Mouse (Mus musculus) intestine, postnatal 0 days (tissue): ENCODE measurements around the gene Hacd2. TPM values are rescaled to one million over a fixed set of nuclear protein-coding genes. Genes with fewer than 3 reads are reported as not detected.

ENCODE experiments used
- ATAC-seq: fragments of 200-750 bp; cut with Nextera tagmentation; 2 replicates; pipeline ENCODE4 v1.8.0; 2017; ENCODE audit warnings: mild to moderate bottlenecking, moderate TSS enrichment, moderate library complexity
- H3K27ac ChIP-seq: fragments of 300-500 bp; sonication (generic); 2 replicates; pipeline ENCODE4 v1.5.1; 2014; ENCODE audit warnings: mild to moderate bottlenecking, low read depth, low read length, moderate library complexity
- H3K27me3 ChIP-seq: fragments of 300-500 bp; sonication (generic); replicated peaks from 2 replicates; pipeline ENCODE4 v1.6.1; 2014; ENCODE audit warnings: low read length, mixed read lengths; ENCODE audit not compliant: control insufficient read depth, insufficient read depth
- H3K36me3 ChIP-seq: fragments of 300-500 bp; sonication (generic); 2 replicates; pipeline ENCODE4 v1.6.1; 2014; ENCODE audit warnings: mild to moderate bottlenecking, moderate library complexity; ENCODE audit not compliant: control insufficient read depth, insufficient read depth
- H3K4me1 ChIP-seq: fragments of 300-500 bp; sonication (generic); replicated peaks from 2 replicates; pipeline ENCODE4 v1.6.1; 2014; ENCODE audit warnings: antibody characterized with exemption, low read length, mixed read lengths; ENCODE audit not compliant: control insufficient read depth, insufficient read depth
- H3K4me2 ChIP-seq: fragments of 300-500 bp; sonication (generic); replicated peaks from 2 replicates; pipeline ENCODE4 v1.6.1; 2014; ENCODE audit warnings: low read depth, mild to moderate bottlenecking, moderate library complexity
- H3K4me3 ChIP-seq: fragments of 300-500 bp; sonication (generic); 2 replicates; pipeline ENCODE4 v1.5.1; 2014; ENCODE audit warnings: low read depth, low read length
- H3K9ac ChIP-seq: fragments of 300-500 bp; sonication (generic); 2 replicates; pipeline ENCODE4 v1.6.1; 2014; ENCODE audit warnings: mild to moderate bottlenecking, low read depth, low read length
- H3K9me3 ChIP-seq: fragments of 300-500 bp; sonication (generic); 2 replicates; pipeline ENCODE4 v1.6.1; 2016; ENCODE audit warnings: mixed run types; ENCODE audit not compliant: control insufficient read depth
- CTCF ChIP-seq: sonication (generic); IDR thresholded peaks from 2 replicates; pipeline ENCODE4 v1.5.1; 2016; ENCODE audit warnings: low read depth, mild to moderate bottlenecking, control low read depth, antibody characterized with exemption, moderate library complexity
- whole genome bisulfite sequencing: fragments of 180-500 bp; shearing (Covaris S2); extraction: QIAGEN DNeasy Blood & Tissue Kit; methylation state at CpG from one replicate; pipeline ENCODE4 v1.1.7; 2014; 5-methylcytosine and 5-hydroxymethylcytosine counted together
- polyA plus RNA-seq: library from polyadenylated mRNA; unstranded; fragments of >200 nt; fragmentation: Nextera tagmentation; extraction: Ambion mirVana; gene quantifications from 2 replicates; pipeline ENCODE4 v1.2.1, GENCODE M21; 2015

Hacd2 gene
- polyA plus RNA-seq, 1 experiment from 2014 or later: 80.2 TPM

DNA sequence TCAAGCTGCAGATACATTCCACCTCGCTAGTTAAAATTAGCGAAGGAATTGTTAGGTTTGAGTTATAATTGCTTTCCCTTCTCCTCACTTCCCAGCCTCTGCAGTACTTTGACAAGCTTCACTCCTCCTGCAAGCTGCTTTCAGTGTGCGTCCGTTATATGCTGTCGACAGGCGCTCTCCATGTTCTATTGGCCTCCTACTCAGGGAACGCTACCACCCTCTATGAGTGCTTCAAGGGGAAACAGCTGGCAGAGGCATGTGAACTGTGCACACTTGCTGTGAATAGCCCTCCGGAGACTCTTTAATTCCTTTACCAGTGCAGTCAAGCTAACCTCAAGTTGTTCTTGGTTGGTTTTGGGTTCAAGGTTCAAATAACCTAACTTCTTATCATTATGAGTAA, 44.9 kb downstream of the Hacd2 start:
- Histone ChIP-seq H3K4me3 (no peak overlapping the region), H3K9me3 (no peaks in the 10 kb centered on the region), H3K27me3 (no peaks in the 10 kb centered on the region), H3K27ac (no peak overlapping the region), H3K36me3 (peaks cover 4% of the 10 kb centered on the region; the same call in 1 of the 2 replicates), H3K4me1 (no peaks in the 10 kb centered on the region), H3K9ac (no peak overlapping the region), H3K4me2 (no peak overlapping the region)
- TF ChIP-seq CTCF: no peak
- no peak for ATAC-seq
- 74% methylated on average over 8 of the region's 8 CpGs for WGBS

DNA sequence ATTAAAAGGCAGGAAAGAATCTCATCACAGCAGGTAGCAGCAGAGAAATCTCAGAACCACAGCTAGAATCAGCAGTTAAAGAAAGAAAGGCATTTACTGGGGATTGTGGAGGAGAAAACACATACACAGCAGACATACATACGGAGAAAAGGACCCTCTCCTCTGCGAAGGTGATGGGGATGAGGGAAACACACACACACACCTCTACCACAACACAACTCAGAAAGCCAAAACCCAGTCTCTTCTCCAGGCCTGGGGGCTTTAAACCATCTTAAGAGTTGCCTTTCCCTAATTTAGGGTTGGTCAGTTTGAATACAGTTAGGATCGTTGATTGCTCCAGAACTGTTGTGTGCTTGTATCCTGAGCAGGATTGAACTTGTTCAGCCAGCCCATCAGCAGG, 45.4 kb downstream of the Hacd2 start:
- Histone ChIP-seq H3K27me3 (no peaks in the 10 kb centered on the region), H3K36me3 (no peaks in the 10 kb centered on the region; the same call in 1 of the 2 replicates), H3K4me1 (no peaks in the 10 kb centered on the region), H3K9ac (no peak overlapping the region), H3K27ac (no peak overlapping the region), H3K4me2 (no peak overlapping the region), H3K4me3 (no peak overlapping the region), H3K9me3 (no peaks in the 10 kb centered on the region)
- no peak for TF ChIP-seq CTCF
- ATAC-seq: no peak
- 96% methylated on average over 3 of the region's 3 CpGs for WGBS

GRCm38 (mm10) chr16:35068886-35069285, 46.7 kb downstream of the Hacd2 start:
- WGBS: 85% methylated on average over 4 of the region's 4 CpGs
- no peak overlapping the region for H3K9ac ChIP-seq
- TF ChIP-seq CTCF: no peak
- H3K27ac ChIP-seq: no peak overlapping the region
- H3K27me3 ChIP-seq: no peaks in the 10 kb centered on the region
- no peak overlapping the region for H3K4me2 ChIP-seq
- no peak overlapping the region for H3K4me3 ChIP-seq
- H3K36me3 ChIP-seq: no peaks in the 10 kb centered on the region
- no peak for ATAC-seq
- no peaks in the 10 kb centered on the region for H3K4me1 ChIP-seq
- H3K9me3 ChIP-seq: no peaks in the 10 kb centered on the region

DNA sequence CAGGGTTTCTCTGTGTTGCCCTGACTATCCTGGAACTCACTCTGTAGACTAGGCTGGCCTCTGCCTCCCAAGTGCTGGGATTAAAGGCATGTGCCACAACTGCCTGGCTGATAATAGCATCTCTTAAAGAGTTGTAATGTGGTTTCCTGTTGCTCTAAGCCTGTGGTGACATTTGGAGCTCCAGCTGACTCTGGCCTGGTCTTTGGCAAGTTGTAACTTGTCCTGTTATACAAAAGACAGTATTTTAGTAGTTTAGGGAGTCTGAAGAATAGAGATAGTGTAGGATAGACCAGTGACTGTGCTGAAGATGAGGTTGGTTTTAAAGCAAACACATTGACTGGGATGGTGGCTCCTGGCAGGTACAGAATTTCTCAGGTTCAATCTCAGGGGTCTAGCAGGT, 52.2 kb downstream of the Hacd2 start:
- ATAC-seq: no peak
- Histone ChIP-seq H3K9ac (no peak overlapping the region), H3K4me1 (no peaks in the 10 kb centered on the region), H3K27ac (no peak overlapping the region), H3K4me2 (no peak overlapping the region), H3K36me3 (peaks cover 20% of the 10 kb centered on the region), H3K27me3 (no peaks in the 10 kb centered on the region), H3K4me3 (no peak overlapping the region), H3K9me3 (no peaks in the 10 kb centered on the region)
- no peak for TF ChIP-seq CTCF

DNA sequence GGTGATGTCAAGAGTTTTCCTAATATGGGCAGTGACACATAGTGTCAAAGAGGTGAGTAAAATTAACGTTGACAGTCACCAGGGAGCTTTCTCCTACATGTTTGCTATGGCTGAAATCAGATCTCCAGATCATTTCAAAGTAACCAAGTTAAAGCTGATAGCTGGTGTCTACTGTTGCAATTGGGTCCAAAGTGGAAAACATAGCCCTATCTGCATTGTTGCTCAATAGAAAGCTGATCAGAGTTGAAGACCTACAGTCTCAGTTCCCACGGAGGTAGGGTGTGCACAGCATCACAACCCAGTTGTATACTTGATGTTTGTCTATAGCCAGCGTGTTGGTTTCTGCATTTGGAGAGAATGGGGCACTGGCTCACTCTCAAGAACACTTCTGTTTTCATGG, 53.4 kb downstream of the Hacd2 start:
- Histone ChIP-seq H3K36me3 (peaks cover 21% of the 10 kb centered on the region), H3K4me1 (no peaks in the 10 kb centered on the region), H3K9ac (no peak overlapping the region), H3K4me2 (no peak overlapping the region), H3K9me3 (no peaks in the 10 kb centered on the region), H3K4me3 (no peak overlapping the region), H3K27ac (no peak overlapping the region), H3K27me3 (no peaks in the 10 kb centered on the region)
- 65% methylated on average over 3 of the region's 3 CpGs for WGBS
- no peak for ATAC-seq
- TF ChIP-seq CTCF: no peak

DNA sequence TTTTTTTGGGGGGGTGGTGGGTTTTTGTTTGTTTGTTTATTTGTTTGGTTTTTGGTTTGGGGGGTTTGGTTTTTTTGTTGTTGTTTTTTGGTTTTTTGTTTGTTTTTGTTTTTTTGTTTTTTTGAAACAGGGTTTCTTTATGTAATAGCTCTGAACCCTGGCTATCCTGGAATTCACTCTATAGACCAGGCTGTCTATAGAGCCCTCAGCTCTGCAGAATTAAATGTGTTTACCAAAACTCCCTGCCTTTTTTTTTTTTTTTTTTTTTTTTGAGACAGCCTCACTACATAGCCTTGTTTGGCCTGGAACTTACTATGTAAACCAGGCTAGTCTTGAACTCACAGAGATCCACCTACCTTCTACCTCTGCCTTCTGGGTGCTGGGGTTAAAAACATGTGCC, 71.3 kb downstream of the Hacd2 start:
- Histone ChIP-seq H3K4me3 (no peak overlapping the region), H3K27me3 (no peaks in the 10 kb centered on the region), H3K4me1 (no peaks in the 10 kb centered on the region), H3K9me3 (no peaks in the 10 kb centered on the region), H3K4me2 (no peak overlapping the region), H3K9ac (no peak overlapping the region), H3K27ac (no peak overlapping the region), H3K36me3 (peaks cover 9% of the 10 kb centered on the region)
- no peak for TF ChIP-seq CTCF
- ATAC-seq: no peak

- H3K27me3 ChIP-seq: no peaks in the 10 kb centered on the region
- no peak for TF ChIP-seq CTCF
- H3K9me3 ChIP-seq: no peaks in the 10 kb centered on the region
- WGBS: 59% methylated on average over 3 of the region's 3 CpGs
- H3K4me3 ChIP-seq: no peak overlapping the region
- no peaks in the 10 kb centered on the region for H3K4me1 ChIP-seq
- H3K27ac ChIP-seq: no peak overlapping the region
- ATAC-seq: no peak
- H3K4me2 ChIP-seq: no peak overlapping the region
- no peak overlapping the region for H3K9ac ChIP-seq
- peaks cover 25% of the 10 kb centered on the region for H3K36me3 ChIP-seq
Observed at GRCm38 (mm10) chr16:35097870-35098530, 75.8 kb downstream of the Hacd2 start.
